Mouse (Mus musculus): Measurements from ENCODE around the gene Olfr1495. TPM values are rescaled to one million over a fixed set of nuclear protein-coding genes. Genes with fewer than 3 reads are reported as not detected.
"Not testable (repeated sequence)": the region's sequence is repeated elsewhere in the genome, so short reads cannot be mapped to it uniquely, and the experiment has no call there.

Olfr1495 gene
- not detected in 2 replicates for polyA plus RNA-seq (2015; fragmentation: Nextera tagmentation; extraction: Ambion mirVana)

GRCm38 (mm10) chr19:13764306-13764705 is at the start of gene Olfr1495:
TSS of gene Olfr1495 (plus strand) at chr19:13764606.
- H3K27me3 ChIP-seq, result no peaks in the 10 kb centered on the region
- no peak within 1 kb of the TSS for H3K4me3 ChIP-seq
- H3K4me1 ChIP-seq (replicated peaks), result no peaks in the 10 kb centered on the region
- H3K4me2 ChIP-seq, result no peak within 1 kb of the TSS
- no peak for ATAC-seq (ENCODE audit: low read depth)
- no peaks in the 10 kb centered on the region for H3K36me3 ChIP-seq
- H3K27ac ChIP-seq (replicated peaks), result no peak within 1 kb of the TSS
- H3K9me3 ChIP-seq, result no peaks in the 10 kb centered on the region
- no peak within 1 kb of the TSS for H3K9ac ChIP-seq
- 83% methylated on average over 3 of the region's 3 CpGs for WGBS

DNA sequence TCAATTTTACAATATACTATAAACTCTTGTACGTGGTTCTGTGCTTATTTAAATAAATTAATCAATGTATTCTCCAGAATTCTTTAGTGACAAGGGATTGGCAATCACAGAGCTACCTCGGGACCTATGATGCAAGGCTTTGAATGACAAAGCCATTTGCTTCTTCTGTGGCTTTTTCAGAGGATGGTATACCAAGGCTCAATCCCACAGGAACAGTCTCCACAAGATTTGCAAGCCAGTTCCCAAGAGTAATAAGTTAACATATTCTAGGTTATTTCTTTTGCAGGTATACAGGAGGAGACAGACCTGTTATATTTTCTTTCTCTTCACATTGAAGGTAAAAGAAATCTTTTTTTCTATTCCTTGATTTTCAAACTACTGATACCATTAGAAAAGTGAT is 41.4 kb upstream of the Olfr1495 start, which contains the start of gene Olfr1493-ps1:
TSS of gene Olfr1493-ps1 (plus strand) at position 301 of the 400 bp plus-strand sequence.
- Histone ChIP-seq H3K27me3 (no peaks in the 10 kb centered on the region), H3K4me1 (replicated peaks) (no peaks in the 10 kb centered on the region), H3K9me3 (peaks cover 10% of the 10 kb centered on the region; the same call in 1 of the 2 replicates), H3K27ac (replicated peaks) (no peak within 1 kb of the TSS), H3K36me3 (no peaks in the 10 kb centered on the region), H3K4me3 (no peak within 1 kb of the TSS), H3K9ac (no peak within 1 kb of the TSS), H3K4me2 (no peak within 1 kb of the TSS)
- 57% methylated on average over 2 of the region's 2 CpGs for WGBS
- no peak for ATAC-seq (ENCODE audit: low read depth)

- Histone ChIP-seq H3K9ac (no peak within 1 kb of the TSS), H3K27ac (replicated peaks) (no peak within 1 kb of the TSS), H3K4me1 (replicated peaks) (no peaks in the 10 kb centered on the region), H3K4me2 (no peak within 1 kb of the TSS), H3K9me3 (peaks cover 6% of the 10 kb centered on the region; the same call in 1 of the 2 replicates), H3K36me3 (no peaks in the 10 kb centered on the region), H3K27me3 (no peaks in the 10 kb centered on the region), H3K4me3 (no peak within 1 kb of the TSS)
- no peak for ATAC-seq (ENCODE audit: low read depth)
- WGBS, result 91% methylated on average over 4 of the region's 4 CpGs
Measured at GRCm38 (mm10) chr19:13739428-13739827, 25.0 kb upstream of the Olfr1495 start, which contains the start of gene Olfr1494. TSS of gene Olfr1494 (plus strand) at chr19:13739728.

DNA sequence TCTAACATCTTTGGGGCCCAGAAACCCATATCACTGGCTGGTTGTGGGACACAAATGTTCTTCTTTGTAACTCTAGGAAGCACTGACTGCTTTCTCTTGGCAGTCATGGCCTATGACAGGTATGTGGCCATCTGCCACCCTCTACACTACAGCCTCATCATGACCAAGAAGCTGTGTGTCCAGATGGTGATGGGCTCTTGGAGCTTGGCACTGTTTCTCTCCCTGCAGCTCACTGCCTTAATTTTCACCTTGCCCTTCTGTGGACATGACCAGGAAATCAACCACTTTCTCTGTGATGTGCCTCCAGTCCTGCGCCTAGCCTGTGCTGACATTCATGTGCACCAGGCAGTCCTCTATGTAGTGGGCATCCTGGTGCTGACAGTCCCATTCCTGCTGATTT is 15.0 kb upstream of the Olfr1495 start:
- Histone ChIP-seq H3K9me3 (no peaks in the 10 kb centered on the region), H3K4me2 (no peak overlapping the region), H3K27me3 (no peaks in the 10 kb centered on the region), H3K27ac (replicated peaks) (no peak overlapping the region), H3K4me1 (replicated peaks) (no peaks in the 10 kb centered on the region), H3K9ac (no peak overlapping the region), H3K4me3 (no peak overlapping the region), H3K36me3 (no peaks in the 10 kb centered on the region)
- ATAC-seq (ENCODE audit: low read depth), result no peak
- WGBS, result 83% methylated on average over 1 of the region's 1 CpGs

DNA sequence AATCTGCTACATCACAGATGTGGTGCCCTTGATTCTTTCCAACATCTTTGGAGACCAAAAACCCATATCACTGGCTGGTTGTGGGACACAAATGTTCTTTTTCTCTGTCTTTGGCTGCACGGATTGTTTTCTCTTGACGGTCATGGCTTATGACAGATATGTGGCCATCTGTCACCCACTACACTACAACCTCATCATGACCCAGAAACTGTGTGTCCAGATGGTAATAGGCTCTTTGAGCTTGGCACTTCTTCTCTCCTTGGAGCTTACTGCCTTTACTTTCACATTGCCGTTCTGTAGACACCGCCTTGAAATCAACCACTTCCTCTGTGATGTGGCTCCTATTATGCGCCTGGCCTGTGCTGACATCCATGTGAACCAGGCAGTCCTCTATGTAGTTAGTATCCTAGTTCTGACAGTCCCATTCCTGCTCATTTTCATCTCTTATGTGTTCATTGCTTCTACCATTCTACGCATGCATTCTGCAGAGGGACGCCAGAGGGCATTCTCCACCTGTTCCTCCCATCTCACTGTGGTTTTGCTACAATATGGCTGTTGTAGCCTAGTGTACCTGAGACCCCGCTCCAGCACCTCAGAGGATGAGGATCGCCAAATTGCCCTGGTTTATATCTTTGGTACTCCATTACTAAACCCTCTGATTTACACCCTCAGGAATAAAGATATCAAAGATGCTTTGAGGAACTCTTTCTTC is 4.3 kb downstream of the Olfr1495 start:
- H3K27me3 ChIP-seq, result no peaks in the 10 kb centered on the region
- no peaks in the 10 kb centered on the region for H3K9me3 ChIP-seq
- H3K27ac ChIP-seq (replicated peaks), result no peak overlapping the region
- H3K4me3 ChIP-seq, result no peak overlapping the region
- H3K4me1 ChIP-seq (replicated peaks), result no peaks in the 10 kb centered on the region
- no peak for ATAC-seq (ENCODE audit: low read depth)
- H3K36me3 ChIP-seq, result no peaks in the 10 kb centered on the region
- H3K4me2 ChIP-seq, result no peak overlapping the region
- no peak overlapping the region for H3K9ac ChIP-seq
- 93% methylated on average over 9 of the region's 9 CpGs for WGBS

- Histone ChIP-seq H3K9ac (no peak within 1 kb of the TSS), H3K4me3 (no peak within 1 kb of the TSS), H3K36me3 (no peaks in the 10 kb centered on the region), H3K9me3 (no peaks in the 10 kb centered on the region), H3K4me2 (no peak within 1 kb of the TSS), H3K27me3 (no peaks in the 10 kb centered on the region), H3K4me1 (replicated peaks) (no peaks in the 10 kb centered on the region), H3K27ac (replicated peaks) (no peak within 1 kb of the TSS)
- ATAC-seq (ENCODE audit: low read depth), result no peak
- WGBS, result 80% methylated on average over 1 of the region's 1 CpGs
Measured at GRCm38 (mm10) chr19:13777578-13777977, 13.2 kb downstream of the Olfr1495 start, which contains the start of gene Olfr1496. TSS of gene Olfr1496 (plus strand) at chr19:13777878.

DNA sequence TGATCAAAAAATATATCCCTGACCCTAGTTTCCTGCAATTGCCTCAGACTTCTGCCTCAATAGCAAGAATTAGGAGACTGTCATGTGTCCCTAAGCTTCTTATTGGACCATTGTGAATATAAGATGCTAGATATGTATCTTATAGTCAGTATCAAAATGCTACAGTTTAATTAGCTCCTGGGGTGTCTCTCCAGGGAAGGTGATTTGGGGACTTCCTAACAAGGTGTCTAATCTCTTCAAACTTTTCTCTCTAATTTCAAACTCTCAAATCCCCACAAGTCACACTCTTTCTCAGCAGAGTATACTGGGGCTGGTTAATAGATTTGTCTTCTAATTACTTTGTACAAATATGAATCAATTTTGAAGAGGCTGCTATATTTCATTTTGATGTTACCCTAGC is 33.7 kb downstream of the Olfr1495 start, which contains the start of gene Olfr1497:
TSS of gene Olfr1497 (minus strand) at position 101 of the 400 bp plus-strand sequence.
- H3K4me1 ChIP-seq (replicated peaks), result no peaks in the 10 kb centered on the region
- H3K4me3 ChIP-seq, result no peak within 1 kb of the TSS
- H3K27ac ChIP-seq (replicated peaks), result no peak within 1 kb of the TSS
- ATAC-seq (ENCODE audit: low read depth), result no peak
- no peaks in the 10 kb centered on the region for H3K36me3 ChIP-seq
- H3K9me3 ChIP-seq, result no peaks in the 10 kb centered on the region
- H3K9ac ChIP-seq, result no peak within 1 kb of the TSS
- no peak within 1 kb of the TSS for H3K4me2 ChIP-seq
- no peaks in the 10 kb centered on the region for H3K27me3 ChIP-seq

- 70% methylated on average over 1 of the region's 1 CpGs for WGBS
Measured at GRCm38 (mm10) chr19:13805486-13805885, 41.1 kb downstream of the Olfr1495 start.

GRCm38 (mm10) chr19:13812823-13813222 is 48.4 kb downstream of the Olfr1495 start:
- 73% methylated on average over 2 of the region's 2 CpGs for WGBS
- H3K36me3 ChIP-seq, result no peaks in the 10 kb centered on the region
- H3K9ac ChIP-seq, result no peak overlapping the region
- H3K4me2 ChIP-seq, result no peak overlapping the region
- H3K27ac ChIP-seq (replicated peaks), result no peak overlapping the region
- no peaks in the 10 kb centered on the region for H3K9me3 ChIP-seq
- no peak overlapping the region for H3K4me3 ChIP-seq
- no peak for ATAC-seq (ENCODE audit: low read depth)
- no peaks in the 10 kb centered on the region for H3K4me1 ChIP-seq (replicated peaks)
- H3K27me3 ChIP-seq, result no peaks in the 10 kb centered on the region

More at GRCm38 (mm10) chr19:13805486-13805885, 41.1 kb downstream of the Olfr1495 start:
- H3K4me1 ChIP-seq (replicated peaks); ATAC-seq (ENCODE audit: low read depth); H3K36me3 ChIP-seq; H3K9me3 ChIP-seq; H3K27ac ChIP-seq (replicated peaks); H3K9ac ChIP-seq; H3K27me3 ChIP-seq; H3K4me2 ChIP-seq; H3K4me3 ChIP-seq: not testable (repeated sequence)

DNA sequence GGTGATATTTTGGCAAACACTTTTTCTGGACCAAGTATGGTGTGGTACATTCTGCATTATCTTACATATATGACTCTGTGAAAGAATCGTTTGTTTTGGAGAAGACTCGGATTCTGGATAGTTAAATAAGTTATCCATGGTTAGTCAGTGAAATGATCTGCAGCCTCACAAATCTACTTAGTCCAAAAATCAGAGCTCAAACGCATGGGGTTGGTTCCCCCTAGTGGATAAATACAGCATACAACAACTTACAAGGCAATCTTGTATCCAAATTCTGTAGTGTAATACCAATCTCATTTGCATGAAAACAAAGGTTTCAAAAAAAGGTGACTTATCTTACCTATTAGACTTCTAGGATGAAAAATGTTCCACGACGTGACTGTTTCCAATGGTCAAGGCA is 54.4 kb downstream of the Olfr1495 start:
- no peaks in the 10 kb centered on the region for H3K36me3 ChIP-seq
- H3K27me3 ChIP-seq, result no peaks in the 10 kb centered on the region
- no peak overlapping the region for H3K4me2 ChIP-seq
- no peaks in the 10 kb centered on the region for H3K9me3 ChIP-seq
- WGBS, result 39% methylated on average over 5 of the region's 5 CpGs
- no peak overlapping the region for H3K27ac ChIP-seq (replicated peaks)
- no peak overlapping the region for H3K4me3 ChIP-seq
- H3K4me1 ChIP-seq (replicated peaks), result no peaks in the 10 kb centered on the region
- ATAC-seq (ENCODE audit: low read depth), result no peak
- no peak overlapping the region for H3K9ac ChIP-seq

- no peak within 1 kb of the TSS for H3K27ac ChIP-seq (replicated peaks)
- no peak within 1 kb of the TSS for H3K9ac ChIP-seq
- no peaks in the 10 kb centered on the region for H3K4me1 ChIP-seq (replicated peaks)
- no peak within 1 kb of the TSS for H3K4me2 ChIP-seq
- H3K27me3 ChIP-seq, result no peaks in the 10 kb centered on the region
- no peak within 1 kb of the TSS for H3K4me3 ChIP-seq
- no peaks in the 10 kb centered on the region for H3K9me3 ChIP-seq
- ATAC-seq (ENCODE audit: low read depth), result no peak
- H3K36me3 ChIP-seq, result no peaks in the 10 kb centered on the region
Measured at GRCm38 (mm10) chr19:13819347-13819746, 54.9 kb downstream of the Olfr1495 start, which contains the start of gene Olfr1499. TSS of gene Olfr1499 (minus strand) at chr19:13819447.
